Mouse (Mus musculus) liver, embryonic 11.5 days (tissue): ENCODE data around the gene Sh2b3. TPM values are rescaled to one million over a fixed set of nuclear protein-coding genes. Genes with fewer than 3 reads are reported as not detected.

Source experiments
- ATAC-seq: fragments of 200-750 bp; cut with Nextera tagmentation; replicated peaks from 2 replicates; pipeline ENCODE4 v1.8.0; 2017; ENCODE audit warnings: moderate number of reproducible peaks, mild to moderate bottlenecking, moderate TSS enrichment, moderate library complexity; ENCODE audit not compliant: low FRiP score
- DNase-seq: peaks from one replicate; pipeline ENCODE4 v3.0.0-alpha.2; 2017; ENCODE audit warnings: low spot score
- H3K27ac ChIP-seq: fragments of 300-500 bp; sonication (generic); 2 replicates; pipeline ENCODE4 v1.5.1; 2014; ENCODE audit warnings: mild to moderate bottlenecking, low read depth, low read length, control low read depth
- H3K27me3 ChIP-seq: fragments of 300-500 bp; sonication (generic); replicated peaks from 2 replicates; pipeline ENCODE4 v1.6.1; 2014; ENCODE audit warnings: low read length, mixed read lengths; ENCODE audit not compliant: control insufficient read depth, insufficient read depth
- H3K36me3 ChIP-seq: fragments of 300-500 bp; sonication (generic); 2 replicates; pipeline ENCODE4 v1.6.1; 2014; ENCODE audit warnings: mild to moderate bottlenecking, low read length, moderate library complexity, mixed read lengths; ENCODE audit not compliant: control insufficient read depth, insufficient read depth
- H3K4me1 ChIP-seq: fragments of 300-500 bp; sonication (generic); replicated peaks from 2 replicates; pipeline ENCODE4 v1.6.1; 2014; ENCODE audit warnings: low read length, mixed read lengths; ENCODE audit not compliant: control insufficient read depth, insufficient read depth
- H3K4me2 ChIP-seq: fragments of 300-500 bp; sonication (generic); 2 replicates; pipeline ENCODE4 v1.6.1; 2014; ENCODE audit warnings: mild to moderate bottlenecking, control low read depth, moderate library complexity
- H3K4me3 ChIP-seq: fragments of 300-500 bp; sonication (generic); 2 replicates; pipeline ENCODE4 v1.5.1; 2014; ENCODE audit warnings: low read depth, low read length, control low read depth
- H3K9ac ChIP-seq: fragments of 300-500 bp; sonication (generic); 2 replicates; pipeline ENCODE4 v1.6.1; 2014; ENCODE audit warnings: low read depth, low read length, control low read depth
- H3K9me3 ChIP-seq: fragments of 300-500 bp; sonication (generic); 2 replicates; pipeline ENCODE4 v1.6.1; 2016; ENCODE audit warnings: low read length, inconsistent platforms, mixed read lengths; ENCODE audit not compliant: control insufficient read depth
- WGBS: fragments of 180-500 bp; shearing (Covaris S2); extraction: QIAGEN DNeasy Blood & Tissue Kit; methylation state at CpG from one replicate; pipeline ENCODE4 v1.1.7; 2014; 5-methylcytosine and 5-hydroxymethylcytosine counted together
- polyA plus RNA-seq: library from polyadenylated mRNA; unstranded; fragments of >200 nt; fragmentation: Nextera tagmentation; extraction: Ambion mirVana; gene quantifications from 2 replicates; pipeline ENCODE4 v1.2.1, GENCODE M21; 2014

The Sh2b3 gene
- polyA plus RNA-seq, 1 experiment from 2014 or later = 15.7 TPM

DNA sequence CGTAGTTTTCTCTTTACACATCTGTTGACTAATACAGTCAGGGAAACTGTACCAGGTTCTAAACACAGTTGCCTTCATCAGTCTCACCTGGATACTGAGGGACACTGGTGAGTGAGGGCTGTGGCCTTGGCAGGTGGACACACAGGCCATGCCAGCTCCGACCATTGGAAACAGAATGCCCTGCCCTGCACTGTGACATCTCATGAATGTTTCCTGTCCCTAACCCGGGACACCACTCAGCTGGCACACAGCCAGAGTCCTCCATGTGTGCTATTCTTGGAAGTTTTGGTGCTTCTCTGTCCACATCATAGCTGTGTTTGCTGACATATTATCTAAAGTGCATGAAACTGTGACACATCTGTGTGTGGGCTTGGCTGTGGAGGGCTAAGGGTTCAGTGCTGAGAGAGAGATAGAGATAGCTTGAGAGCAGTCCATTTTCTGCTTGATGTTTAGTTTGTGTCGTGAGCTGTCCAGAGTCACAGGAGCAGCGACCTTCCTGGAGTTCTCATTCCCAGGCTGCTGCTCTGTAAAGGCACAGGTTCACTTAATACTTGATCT is 27.7 kb downstream of the Sh2b3 start:
- Histone ChIP-seq H3K4me2 (no peak overlapping the region), H3K9ac (no peak overlapping the region)

DNA sequence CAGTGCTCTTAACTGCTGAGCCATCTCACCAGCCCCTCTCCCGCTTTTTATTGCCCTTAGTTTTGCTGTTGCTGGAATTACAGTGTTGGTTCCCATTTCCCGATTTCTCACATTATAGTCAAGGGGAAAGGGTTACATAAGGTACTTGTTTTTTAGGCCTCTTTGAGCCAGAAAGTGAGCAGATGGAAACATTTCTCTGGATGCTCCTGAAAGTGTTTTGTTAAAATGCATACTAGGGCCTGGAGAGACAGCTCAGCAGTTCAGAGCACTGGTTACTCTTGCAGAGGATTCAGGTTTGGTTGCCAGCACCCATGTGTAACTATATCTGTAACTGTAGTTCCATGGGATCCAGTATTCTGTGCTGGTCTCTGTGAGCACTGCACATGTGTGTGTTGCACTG is 29.2 kb downstream of the Sh2b3 start:
- peaks cover 34% of the 10 kb centered on the region for H3K36me3 ChIP-seq
- H3K4me1 ChIP-seq = peaks cover 13% of the 10 kb centered on the region

More for the DNA sequence above, 27.7 kb downstream of the Sh2b3 start:
- Histone ChIP-seq H3K27me3 (no peaks in the 10 kb centered on the region), H3K4me1 (peaks cover 13% of the 10 kb centered on the region), H3K4me3 (no peak overlapping the region), H3K36me3 (peaks cover 43% of the 10 kb centered on the region), H3K9me3 (no peaks in the 10 kb centered on the region), H3K27ac (no peak overlapping the region)
- DNase-seq (no peak), ATAC-seq (no peak)
- 79% methylated on average over 5 of the region's 5 CpGs for WGBS

GRCm38 (mm10) chr5:121807186-121807585 is 30.3 kb downstream of the Sh2b3 start:
- Histone ChIP-seq H3K9ac (no peak overlapping the region), H3K27ac (no peak overlapping the region), H3K9me3 (no peaks in the 10 kb centered on the region), H3K4me1 (peaks cover 10% of the 10 kb centered on the region), H3K36me3 (peaks cover 32% of the 10 kb centered on the region), H3K4me2 (no peak overlapping the region), H3K4me3 (no peak overlapping the region), H3K27me3 (no peaks in the 10 kb centered on the region)
- no peak for DNase-seq
- WGBS = 90% methylated on average over 3 of the region's 3 CpGs
- no peak for ATAC-seq

More for the DNA sequence above, 29.2 kb downstream of the Sh2b3 start:
- Histone ChIP-seq H3K27me3 (no peaks in the 10 kb centered on the region), H3K4me3 (no peak overlapping the region), H3K9ac (no peak overlapping the region), H3K9me3 (no peaks in the 10 kb centered on the region), H3K4me2 (no peak overlapping the region), H3K27ac (no peak overlapping the region)
- DNase-seq = no peak
- no peak for ATAC-seq
- 88% methylated on average over 2 of the region's 2 CpGs for WGBS

DNA sequence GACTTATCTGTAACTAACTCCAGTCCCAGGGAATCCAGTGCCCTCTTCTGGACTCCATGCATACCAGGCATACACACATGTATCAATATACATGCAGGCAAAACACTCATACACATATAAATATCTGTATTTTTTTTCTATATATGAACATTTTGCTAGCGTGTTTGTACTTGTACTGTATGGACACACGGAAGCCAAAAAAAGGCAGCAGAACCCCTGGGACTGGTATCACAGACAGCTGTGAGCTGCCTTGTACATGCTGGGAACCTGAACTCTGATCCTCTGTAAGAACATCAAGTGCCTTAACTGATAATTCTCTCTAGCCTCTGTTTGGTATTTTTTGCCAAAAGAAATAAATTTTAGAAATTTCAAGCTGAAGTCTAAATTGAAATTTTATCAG is 39.0 kb downstream of the Sh2b3 start:
- no peak overlapping the region for H3K4me2 ChIP-seq
- H3K9me3 ChIP-seq = no peaks in the 10 kb centered on the region
- ATAC-seq (no peak), DNase-seq (no peak)
- H3K36me3 ChIP-seq = peaks cover 52% of the 10 kb centered on the region
- WGBS = 95% methylated on average over 2 of the region's 2 CpGs
- H3K27ac ChIP-seq = no peak overlapping the region
- H3K9ac ChIP-seq = no peak overlapping the region
- H3K4me3 ChIP-seq = no peak overlapping the region
- H3K27me3 ChIP-seq = no peaks in the 10 kb centered on the region
- H3K4me1 ChIP-seq = no peaks in the 10 kb centered on the region

DNA sequence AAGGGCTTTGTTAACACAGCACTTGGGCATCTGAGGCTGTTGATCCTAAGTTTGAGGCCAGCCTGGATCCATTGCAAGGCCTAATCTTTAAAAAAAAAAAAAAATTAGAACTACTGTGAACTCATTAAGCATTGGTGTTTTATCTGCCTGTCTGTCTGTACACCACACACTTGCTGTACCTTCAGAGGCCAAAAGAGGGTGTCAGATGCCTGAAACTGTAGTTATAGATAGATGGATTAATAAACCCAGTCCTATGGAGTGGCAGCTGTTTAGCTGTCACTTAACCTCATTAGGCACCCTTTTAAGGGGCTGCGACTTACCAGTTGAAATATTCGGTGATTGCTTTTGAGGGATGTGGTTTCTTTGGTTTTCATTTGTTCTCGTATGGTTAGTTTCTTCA is 41.6 kb downstream of the Sh2b3 start:
- H3K9me3 ChIP-seq = no peaks in the 10 kb centered on the region
- no peaks in the 10 kb centered on the region for H3K4me1 ChIP-seq
- H3K27me3 ChIP-seq = no peaks in the 10 kb centered on the region
- no peak for ATAC-seq
- H3K4me3 ChIP-seq = no peak overlapping the region
- no peak overlapping the region for H3K4me2 ChIP-seq
- H3K9ac ChIP-seq = no peak overlapping the region
- H3K36me3 ChIP-seq = peaks cover 43% of the 10 kb centered on the region
- 86% methylated on average over 3 of the region's 3 CpGs for WGBS
- H3K27ac ChIP-seq = no peak overlapping the region
- DNase-seq = no peak

DNA sequence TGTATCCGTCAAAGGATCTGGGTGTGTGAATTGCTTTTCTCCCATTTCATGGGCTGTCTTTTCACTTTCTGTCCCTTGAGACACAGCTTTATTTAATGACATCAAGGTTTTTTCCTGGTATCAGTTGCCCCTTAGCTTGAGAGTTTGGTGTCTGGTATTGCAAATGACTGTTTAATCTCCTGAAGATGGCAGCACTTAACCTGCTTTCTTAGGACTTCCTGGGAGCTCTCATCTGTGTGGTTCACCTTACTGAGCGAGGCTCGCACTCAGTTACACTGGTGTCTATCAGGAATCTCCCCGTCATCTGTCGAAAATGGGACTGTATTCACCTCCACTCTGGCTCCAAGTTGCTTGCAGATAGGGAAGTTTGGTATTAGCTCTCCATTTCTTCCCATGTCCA is 46.4 kb downstream of the Sh2b3 start:
- no peak overlapping the region for H3K4me3 ChIP-seq
- 91% methylated on average over 5 of the region's 5 CpGs for WGBS
- H3K4me2 ChIP-seq = no peak overlapping the region
- ATAC-seq (no peak), DNase-seq (no peak)
- H3K27me3 ChIP-seq = no peaks in the 10 kb centered on the region
- H3K4me1 ChIP-seq = no peaks in the 10 kb centered on the region
- no peak overlapping the region for H3K27ac ChIP-seq
- H3K9ac ChIP-seq = no peak overlapping the region
- H3K36me3 ChIP-seq = peaks cover 22% of the 10 kb centered on the region
- no peaks in the 10 kb centered on the region for H3K9me3 ChIP-seq

- Histone ChIP-seq H3K27me3 (no peaks in the 10 kb centered on the region), H3K9ac (no peak overlapping the region), H3K27ac (no peak overlapping the region), H3K36me3 (peaks cover 25% of the 10 kb centered on the region), H3K4me2 (no peak overlapping the region), H3K4me3 (no peak overlapping the region), H3K4me1 (no peaks in the 10 kb centered on the region), H3K9me3 (no peaks in the 10 kb centered on the region)
- DNase-seq = no peak
- 84% methylated on average over 10 of the region's 10 CpGs for WGBS
- ATAC-seq = no peak
These were observed 53.5 kb downstream of the Sh2b3 start for GRCm38 (mm10) chr5:121783862-121784500.

GRCm38 (mm10) chr5:121782467-121782866 is 55.0 kb downstream of the Sh2b3 start:
- 67% methylated on average over 4 of the region's 4 CpGs for WGBS
- H3K9ac ChIP-seq = no peak overlapping the region
- DNase-seq (no peak), ATAC-seq (no peak)
- no peaks in the 10 kb centered on the region for H3K27me3 ChIP-seq
- H3K4me1 ChIP-seq = no peaks in the 10 kb centered on the region
- H3K27ac ChIP-seq = no peak overlapping the region
- H3K36me3 ChIP-seq = peaks cover 34% of the 10 kb centered on the region
- no peak overlapping the region for H3K4me2 ChIP-seq
- H3K4me3 ChIP-seq = no peak overlapping the region
- H3K9me3 ChIP-seq = no peaks in the 10 kb centered on the region

DNA sequence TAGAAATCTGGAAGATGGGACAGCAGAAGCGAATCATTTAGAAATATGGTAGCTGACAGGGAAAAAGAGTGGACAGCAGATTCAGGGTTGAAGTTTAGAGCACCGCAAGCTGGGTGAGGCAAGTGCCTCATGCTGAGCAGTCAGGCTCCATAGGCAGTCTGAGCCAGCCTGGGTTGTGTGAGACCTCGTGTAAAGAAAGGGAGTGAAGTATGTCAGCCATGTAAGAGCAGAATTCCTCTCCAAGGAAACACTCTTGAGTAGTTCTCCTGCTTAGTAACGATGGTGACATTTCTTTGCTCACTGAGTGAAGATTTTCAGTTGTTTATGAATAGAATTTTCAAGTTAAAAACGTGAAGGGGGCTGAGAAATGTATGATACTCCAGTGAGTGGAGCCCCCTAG is 57.3 kb downstream of the Sh2b3 start:
- DNase-seq (no peak), ATAC-seq (no peak)
- H3K9ac ChIP-seq = no peak overlapping the region
- peaks cover 29% of the 10 kb centered on the region for H3K36me3 ChIP-seq
- H3K4me3 ChIP-seq = no peak overlapping the region
- WGBS = 86% methylated on average over 5 of the region's 5 CpGs
- H3K27ac ChIP-seq = no peak overlapping the region
- no peaks in the 10 kb centered on the region for H3K4me1 ChIP-seq
- no peak overlapping the region for H3K4me2 ChIP-seq
- H3K9me3 ChIP-seq = no peaks in the 10 kb centered on the region
- no peaks in the 10 kb centered on the region for H3K27me3 ChIP-seq
